9 mouse cellular contexts compared by ENCODE assay signal in the genomic region with DNA sequence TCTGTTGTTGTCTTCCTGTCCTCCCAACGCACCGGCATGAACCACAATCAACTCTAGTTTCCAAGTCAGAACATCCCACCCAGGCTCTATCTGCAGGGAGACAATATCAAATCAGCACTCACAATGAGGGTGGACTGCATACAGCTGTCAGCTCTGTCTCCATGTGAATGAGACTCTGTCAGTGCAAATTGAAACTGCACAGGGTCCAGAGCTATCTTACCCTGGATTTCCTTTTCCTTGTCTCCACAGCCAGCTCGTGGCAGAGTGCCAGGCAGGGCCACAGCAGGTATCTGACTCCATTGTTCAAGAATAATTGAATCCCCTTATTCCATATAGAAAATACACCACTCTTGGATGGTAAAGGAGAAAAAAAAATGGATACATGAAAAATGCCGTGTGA.
A peak's percentile ranks its signal among the peaks of the same experiment; 100 is the strongest.
DNase-seq lines count a peak whose midpoint lies in the region; ATAC-seq lines count a peak whose summit lies in the region.
"Had no signal": no experiment of that assay in that cellular context is flagged by ENCODE, and none has a peak within 500 bp of the region (broad histone marks: within the 10 kb centered on the region; RNA-seq: fewer than 3 reads in every experiment).

No protein-coding gene starts in this region.

- no peaks in the 10 kb centered on the region for H3K36me3 ChIP-seq in midbrain, embryonic 12.5 days
- no peaks in the 10 kb centered on the region for H3K36me3 ChIP-seq in midbrain, embryonic 11.5 days (ENCODE audit: control insufficient read depth, insufficient read depth, low read length)
- no peaks in the 10 kb centered on the region for H3K36me3 ChIP-seq in hindbrain, embryonic 14.5 days (replicated peaks; ENCODE audit: control insufficient read depth, insufficient read depth)
- no peaks in the 10 kb centered on the region for H3K36me3 ChIP-seq in liver, embryonic 12.5 days
- H3K36me3 ChIP-seq: heart, embryonic 15.5 days had no signal

- no peak overlapping the region for H3K27ac ChIP-seq in midbrain, embryonic 12.5 days (replicated peaks)
- no peak overlapping the region for H3K27ac ChIP-seq in midbrain, embryonic 11.5 days (ENCODE audit: low read depth, low read length)
- no peak overlapping the region for H3K27ac ChIP-seq in hindbrain, embryonic 14.5 days
- H3K27ac ChIP-seq in liver, embryonic 12.5 days: no peak overlapping the region
- H3K27ac ChIP-seq: heart, embryonic 15.5 days had no signal

- H3K4me2 ChIP-seq in midbrain, embryonic 12.5 days (replicated peaks): no peak overlapping the region
- no peak overlapping the region for H3K4me2 ChIP-seq in midbrain, embryonic 11.5 days
- no peak overlapping the region for H3K4me2 ChIP-seq in hindbrain, embryonic 14.5 days (replicated peaks)
- H3K4me2 ChIP-seq in liver, embryonic 12.5 days: no peak overlapping the region
- H3K4me2 ChIP-seq: heart, embryonic 15.5 days had no signal

- peak; percentile 30; the same call in 1 of the 2 replicates for ATAC-seq in midbrain, embryonic 12.5 days (ENCODE audit: low FRiP score, low read depth)
- no peak for ATAC-seq in midbrain, embryonic 11.5 days (ENCODE audit: low FRiP score)
- ATAC-seq in hindbrain, embryonic 14.5 days (ENCODE audit: low FRiP score): no peak
- no peak for ATAC-seq in liver, embryonic 12.5 days

- no peaks in the 10 kb centered on the region for H3K27me3 ChIP-seq in midbrain, embryonic 12.5 days
- H3K27me3 ChIP-seq in midbrain, embryonic 11.5 days (ENCODE audit: control insufficient read depth, insufficient read depth, low read length): no peaks in the 10 kb centered on the region
- H3K27me3 ChIP-seq in hindbrain, embryonic 14.5 days (ENCODE audit: control insufficient read depth, insufficient read depth, low read length): no peaks in the 10 kb centered on the region
- no peaks in the 10 kb centered on the region for H3K27me3 ChIP-seq in liver, embryonic 12.5 days (replicated peaks)
- H3K27me3 ChIP-seq: heart, embryonic 15.5 days had no signal

- 52% methylated on average over 4 of the region's 4 CpGs for WGBS in midbrain, embryonic 12.5 days
- WGBS in midbrain, embryonic 11.5 days: 60% methylated on average over 4 of the region's 4 CpGs
- 37% methylated on average over 4 of the region's 4 CpGs for WGBS in hindbrain, embryonic 14.5 days
- 47% methylated on average over 4 of the region's 4 CpGs for WGBS in liver, embryonic 12.5 days (ENCODE audit: insufficient replicate concordance)

- H3K9ac ChIP-seq in midbrain, embryonic 12.5 days (replicated peaks): no peak overlapping the region
- no peak overlapping the region for H3K9ac ChIP-seq in midbrain, embryonic 11.5 days (ENCODE audit: low read length)
- H3K9ac ChIP-seq in hindbrain, embryonic 14.5 days: no peak overlapping the region
- H3K9ac ChIP-seq in liver, embryonic 12.5 days: no peak overlapping the region
- H3K9ac ChIP-seq: heart, embryonic 15.5 days had no signal

- H3K4me3 ChIP-seq in midbrain, embryonic 12.5 days: no peak overlapping the region
- no peak overlapping the region for H3K4me3 ChIP-seq in midbrain, embryonic 11.5 days (ENCODE audit: low read depth, low read length)
- no peak overlapping the region for H3K4me3 ChIP-seq in hindbrain, embryonic 14.5 days (replicated peaks; ENCODE audit: low read length)
- H3K4me3 ChIP-seq in liver, embryonic 12.5 days: no peak overlapping the region
- H3K4me3 ChIP-seq: heart, embryonic 15.5 days had no signal

- peaks cover 17% of the 10 kb centered on the region for H3K4me1 ChIP-seq in midbrain, embryonic 12.5 days
- H3K4me1 ChIP-seq in midbrain, embryonic 11.5 days (ENCODE audit: control insufficient read depth, insufficient read depth, low read length): peaks cover 13% of the 10 kb centered on the region
- H3K4me1 ChIP-seq in hindbrain, embryonic 14.5 days (replicated peaks; ENCODE audit: control insufficient read depth, insufficient read depth, low read length): peaks cover 20% of the 10 kb centered on the region; the same call in 1 of the 2 replicates
- no peaks in the 10 kb centered on the region for H3K4me1 ChIP-seq in liver, embryonic 12.5 days

- DNase-seq in heart, adult 11 months: peak; percentile 86
- DNase-seq in heart, postnatal 10 days: no peak
- DNase-seq in midbrain, embryonic 11.5 days (ENCODE audit: low spot score, missing footprints): no peak
- DNase-seq in cerebellum, adult 9-11 months: peak; percentile 18
- DNase-seq in hindbrain, embryonic 14.5 days (ENCODE audit: low spot score): peak; percentile 33
- DNase-seq: right cerebral cortex, adult 18-20 months had no signal

- H3K9me3 ChIP-seq in midbrain, embryonic 12.5 days: no peaks in the 10 kb centered on the region
- no peaks in the 10 kb centered on the region for H3K9me3 ChIP-seq in midbrain, embryonic 11.5 days (ENCODE audit: control insufficient read depth, low read length)
- H3K9me3 ChIP-seq in hindbrain, embryonic 14.5 days (ENCODE audit: control insufficient read depth, low read length): no peaks in the 10 kb centered on the region
- no peaks in the 10 kb centered on the region for H3K9me3 ChIP-seq in liver, embryonic 12.5 days (replicated peaks)
- H3K9me3 ChIP-seq: heart, embryonic 15.5 days had no signal

- intact Hi-C loops in heart, postnatal 10 days (cut with DNase I): no loop called here

Comparison
In these comparisons a context has a peak if more than half of its experiments do, and no peak if none do; other contexts are left out.
1. DNase-seq: peak in heart, adult 11 months (single experiment), cerebellum, adult 9-11 months (single experiment) and hindbrain, embryonic 14.5 days (single experiment); none in heart, postnatal 10 days (0 of 2) and midbrain, embryonic 11.5 days (single experiment).